Mouse (Mus musculus) brain, embryonic 14.5 days (tissue): ENCODE results near the gene Izumo1r.

Source experiments
- CTCF ChIP-seq: fragments of 200-500 bp; IDR thresholded peaks from 2 replicates; pipeline ENCODE4 v1.5.1; 2012; ENCODE audit warnings: inconsistent platforms, mild to moderate bottlenecking, moderate library complexity, borderline replicate concordance; ENCODE audit not compliant: insufficient read depth, insufficient read length; ENCODE audit errors: extremely low read depth
- POLR2A ChIP-seq: fragments of 200-500 bp; IDR thresholded peaks from 2 replicates; pipeline ENCODE4 v1.6.1; 2012; ENCODE audit warnings: mild to moderate bottlenecking, inconsistent platforms, borderline replicate concordance; ENCODE audit not compliant: poor library complexity, insufficient read depth, insufficient read length, severe bottlenecking; ENCODE audit errors: extremely low read depth

DNA sequence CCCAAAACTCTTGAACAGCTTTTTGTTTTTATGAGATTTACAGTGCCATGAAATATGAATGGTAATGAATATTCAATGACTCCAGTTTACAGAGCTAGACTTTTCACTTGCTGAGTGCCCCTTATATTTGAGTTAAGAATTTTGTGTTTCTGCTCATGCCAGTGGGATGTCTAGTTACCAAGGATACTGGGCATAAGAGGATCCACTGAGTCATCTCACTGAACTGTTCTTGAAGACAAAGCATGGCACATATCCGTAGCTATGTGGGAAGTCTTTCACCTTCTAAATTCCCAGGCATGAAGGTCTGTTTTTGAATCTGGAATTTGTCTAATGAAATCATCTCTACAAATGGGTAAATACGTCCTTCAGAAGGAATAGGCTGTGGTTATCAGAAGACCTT, 8.3 kb upstream of the Izumo1r start:
- TF ChIP-seq CTCF (no peak), POLR2A (no peak)
